Mouse (Mus musculus) E14TG2a.4 (cell line): Measurements from ENCODE around the gene Hip1.

Experiments used
- CTCF ChIP-seq: conservative IDR thresholded peaks from 2 replicates; pipeline ENCODE4 v1.5.1; 2014; ENCODE audit warnings: low read length
- NANOG ChIP-seq: IDR thresholded peaks from 2 replicates; pipeline ENCODE4 v1.6.1; 2014; ENCODE audit warnings: borderline replicate concordance, low read length, mixed read lengths
- POU5F1 ChIP-seq: IDR thresholded peaks from 2 replicates; pipeline ENCODE4 v1.6.1; 2014; ENCODE audit warnings: low read length, borderline replicate concordance

GRCm38 (mm10) chr5:135442430-135442829 is 102.5 kb downstream of the Hip1 start:
- no peak for TF ChIP-seq CTCF
- TF ChIP-seq POU5F1 = no peak
- no peak for TF ChIP-seq NANOG
